Mouse (Mus musculus) urinary bladder, postnatal 10 days (tissue): ENCODE data around the gene Nqo1.

Source experiments
- DNase-seq: peaks from one replicate; pipeline ENCODE4 v3.0.0; 2022; ENCODE audit warnings: low spot score

Nqo1 gene

GRCm38 (mm10) chr8:107403038-107403781 is at the start of gene Nqo1:
Gene Nqo1 (minus strand): TSS chr8:107403206.
- peak; percentile 18 for DNase-seq

GRCm38 (mm10) chr8:107451414-107452066 is 48.5 kb upstream of the Nqo1 start:
- no peak for DNase-seq

- DNase-seq = no peak
Observed at GRCm38 (mm10) chr8:107449655-107450054, 46.6 kb upstream of the Nqo1 start.

- DNase-seq = no peak
Observed at GRCm38 (mm10) chr8:107449130-107449529, 46.1 kb upstream of the Nqo1 start.

GRCm38 (mm10) chr8:107448382-107448889 is 45.4 kb upstream of the Nqo1 start:
- no peak for DNase-seq

GRCm38 (mm10) chr8:107447713-107448112 is 44.7 kb upstream of the Nqo1 start:
- no peak for DNase-seq

- DNase-seq = no peak
Observed at GRCm38 (mm10) chr8:107444626-107445025, 41.6 kb upstream of the Nqo1 start.

- DNase-seq = no peak
Observed at GRCm38 (mm10) chr8:107439880-107440625, 37.0 kb upstream of the Nqo1 start.

- no peak for DNase-seq
Observed at GRCm38 (mm10) chr8:107437711-107438110, 34.7 kb upstream of the Nqo1 start.

- DNase-seq = no peak
Observed at GRCm38 (mm10) chr8:107436841-107437421, 33.9 kb upstream of the Nqo1 start.

GRCm38 (mm10) chr8:107435962-107436831 is 33.2 kb upstream of the Nqo1 start, which contains the start of gene Wwp2:
Gene Wwp2 (plus strand): TSS chr8:107436365.
- peak; percentile 34 for DNase-seq

GRCm38 (mm10) chr8:107435421-107435961 is 32.5 kb upstream of the Nqo1 start:
- no peak for DNase-seq

GRCm38 (mm10) chr8:107430821-107431220 is 27.8 kb upstream of the Nqo1 start:
- no peak for DNase-seq

GRCm38 (mm10) chr8:107425230-107425597 is 22.2 kb upstream of the Nqo1 start:
- DNase-seq = no peak

- peak; percentile 91 for DNase-seq
Observed at GRCm38 (mm10) chr8:107424597-107425229, 21.7 kb upstream of the Nqo1 start, which contains the start of gene Nob1. Gene Nob1 (minus strand): TSS chr8:107425051.

- no peak for DNase-seq
Observed at GRCm38 (mm10) chr8:107424176-107424575, 21.2 kb upstream of the Nqo1 start.

GRCm38 (mm10) chr8:107417001-107417400 is 14.0 kb upstream of the Nqo1 start:
- no peak for DNase-seq

- DNase-seq = no peak
Observed at GRCm38 (mm10) chr8:107413881-107414280, 10.9 kb upstream of the Nqo1 start.

GRCm38 (mm10) chr8:107412552-107412951 is 9.5 kb upstream of the Nqo1 start:
- DNase-seq = no peak

- no peak for DNase-seq
Observed at GRCm38 (mm10) chr8:107411391-107411790, 8.4 kb upstream of the Nqo1 start.
